Mouse (Mus musculus): ENCODE measurements at regions not wholly inside any gene's neighbourhood (a gene's known extent, or its start where the extent isn't known, plus 50 kb on each side); places are given as distances from the start of the nearest gene placed in this dataset.

DNA sequence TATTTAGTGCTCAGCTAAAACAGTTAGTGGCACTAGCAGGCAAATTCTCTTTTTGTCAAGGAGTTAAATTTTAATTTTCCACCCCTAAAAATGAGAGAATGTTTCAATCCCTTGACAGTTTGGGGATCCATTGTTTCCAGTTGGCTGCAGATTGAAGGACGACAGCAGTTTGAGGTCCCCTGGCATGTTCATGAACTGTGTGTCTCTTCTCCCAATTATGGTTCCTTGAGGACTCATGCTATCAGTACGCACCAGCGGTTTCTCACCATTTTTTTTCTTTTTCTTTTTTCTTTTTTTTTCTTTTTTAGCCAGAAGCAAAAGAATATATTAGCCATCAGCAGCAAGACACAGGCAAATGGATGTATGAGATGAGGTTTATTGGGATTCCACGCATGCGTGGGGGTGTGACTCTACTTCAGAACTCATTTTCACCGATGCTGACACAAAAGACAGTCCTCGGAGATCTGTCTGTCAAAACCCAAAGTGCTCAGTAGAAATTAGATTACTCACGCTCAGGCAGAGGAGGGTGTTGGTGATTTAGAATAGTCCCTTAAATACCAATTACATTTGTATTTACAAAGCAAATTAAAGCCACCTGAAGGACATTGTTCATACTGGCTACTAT lies 157.8 kb upstream of the Arrdc4 start:
- TF ChIP-seq CTCF (IDR thresholded peaks at IDR 0.05; ENCODE audit: control insufficient read depth, insufficient read depth, insufficient replicate concordance, low read depth, low read length) (no peak), POLR2A (IDR thresholded peaks at IDR 0.05; ENCODE audit: control insufficient read depth, low read depth, low read length) (no peak)

Measured in testis, adult 2 months (tissue).